Mouse (Mus musculus): ENCODE data around the gene Rfc1.

Gene Rfc1

DNA sequence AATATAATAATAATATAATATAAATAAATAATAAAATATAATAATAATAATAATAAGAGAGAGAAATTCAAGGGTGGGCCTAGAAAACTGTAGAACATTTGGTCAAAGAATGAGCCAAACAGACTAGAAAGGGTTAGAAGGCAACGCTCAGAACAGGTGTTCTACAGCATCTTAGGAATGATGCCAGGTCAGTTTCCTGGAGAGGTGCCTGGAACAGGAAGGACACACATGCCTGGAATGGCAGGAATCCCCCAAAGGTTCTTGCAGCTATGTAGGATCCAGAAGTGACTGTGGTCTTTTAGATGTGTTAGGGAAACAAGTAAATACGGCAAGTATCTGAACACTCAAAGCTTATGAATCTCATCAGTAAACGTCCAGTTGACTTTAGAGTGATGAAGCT lies 11.2 kb downstream of the Rfc1 start:
- no peak for TF ChIP-seq GATA4 (IDR thresholded peaks at IDR 0.05; ENCODE audit: insufficient replicate concordance, low read length)

DNA sequence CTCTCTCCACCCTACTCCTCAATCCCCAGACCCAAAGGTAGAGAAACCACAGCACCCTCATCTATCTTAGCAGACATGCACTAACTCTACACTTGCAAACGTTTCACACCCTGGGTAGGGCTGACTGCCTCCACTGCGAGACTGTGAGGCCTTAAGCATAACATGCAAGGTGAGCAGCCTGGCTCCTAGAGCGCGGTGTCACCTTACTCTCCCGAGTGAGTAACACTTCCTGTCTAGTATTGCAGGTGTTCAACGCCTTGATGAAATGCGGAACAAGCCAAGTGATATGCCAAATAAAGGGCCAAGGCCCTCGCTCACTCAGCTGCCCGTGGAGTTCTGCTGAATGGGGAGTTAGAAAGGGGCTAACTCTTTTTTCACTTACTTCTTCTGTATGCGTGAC lies 13.3 kb downstream of the Rfc1 start:
- no peak for TF ChIP-seq GATA4 (IDR thresholded peaks at IDR 0.05; ENCODE audit: insufficient replicate concordance, low read length)

DNA sequence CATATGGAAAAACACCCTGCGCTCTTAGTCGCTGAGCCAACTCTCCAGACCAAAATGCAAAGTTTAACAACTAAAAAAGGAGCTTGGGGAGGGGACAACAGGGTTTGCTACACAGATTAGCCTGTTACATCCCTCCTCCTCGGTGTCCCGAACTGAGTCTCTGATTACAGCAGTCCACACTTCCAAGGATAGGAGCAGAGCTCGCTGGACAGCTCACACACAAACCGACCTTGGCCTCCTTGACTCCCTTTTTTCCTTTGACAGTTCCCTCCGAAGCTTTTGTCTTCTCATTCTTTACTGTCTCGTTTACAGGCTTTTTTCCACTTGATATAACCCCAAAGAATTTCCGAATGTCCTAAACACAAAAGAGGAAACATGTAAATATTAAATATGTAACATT lies 16.3 kb downstream of the Rfc1 start:
- no peak for TF ChIP-seq GATA4 (IDR thresholded peaks at IDR 0.05; ENCODE audit: insufficient replicate concordance, low read length)

DNA sequence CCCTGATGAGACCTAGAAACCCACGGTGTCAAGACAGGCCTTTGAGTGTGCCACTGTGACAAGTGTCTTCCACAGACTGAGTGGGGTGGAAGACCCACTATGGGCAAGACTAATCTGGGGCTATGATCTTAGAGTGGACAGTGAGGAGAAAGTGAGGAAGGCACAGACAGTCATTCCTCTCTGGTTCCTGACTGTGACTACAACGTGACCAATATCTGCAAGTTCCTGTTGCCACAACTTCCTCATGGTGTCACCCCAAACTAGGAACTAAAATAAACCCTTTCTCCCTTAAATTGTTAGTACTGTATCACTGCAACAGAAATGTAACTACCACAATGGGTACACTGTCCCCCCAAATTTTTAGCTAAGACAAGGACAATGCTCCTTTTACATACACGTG lies 26.6 kb downstream of the Rfc1 start:
- no peak for TF ChIP-seq GATA4 (IDR thresholded peaks at IDR 0.05; ENCODE audit: insufficient replicate concordance, low read length)

DNA sequence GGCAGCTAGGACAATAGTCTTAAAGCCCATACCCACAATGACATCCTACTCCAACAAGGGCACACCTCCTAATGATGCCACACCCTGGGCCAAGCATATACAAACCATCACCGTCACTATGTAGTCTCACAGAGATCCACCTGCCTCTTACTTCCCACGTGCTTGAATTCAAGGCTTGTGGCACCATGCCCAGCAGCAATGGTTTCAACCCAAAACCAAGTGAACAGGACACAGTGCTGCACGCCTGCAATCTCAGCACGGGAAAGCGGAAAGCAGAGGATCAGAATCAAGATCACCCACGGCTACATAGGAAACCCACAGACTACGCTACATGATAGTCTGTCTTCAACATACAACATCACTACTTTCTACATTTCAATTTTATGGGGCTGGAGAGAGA lies 27.3 kb downstream of the Rfc1 start:
- TF ChIP-seq GATA4 (IDR thresholded peaks at IDR 0.05; ENCODE audit: insufficient replicate concordance, low read length) = no peak

DNA sequence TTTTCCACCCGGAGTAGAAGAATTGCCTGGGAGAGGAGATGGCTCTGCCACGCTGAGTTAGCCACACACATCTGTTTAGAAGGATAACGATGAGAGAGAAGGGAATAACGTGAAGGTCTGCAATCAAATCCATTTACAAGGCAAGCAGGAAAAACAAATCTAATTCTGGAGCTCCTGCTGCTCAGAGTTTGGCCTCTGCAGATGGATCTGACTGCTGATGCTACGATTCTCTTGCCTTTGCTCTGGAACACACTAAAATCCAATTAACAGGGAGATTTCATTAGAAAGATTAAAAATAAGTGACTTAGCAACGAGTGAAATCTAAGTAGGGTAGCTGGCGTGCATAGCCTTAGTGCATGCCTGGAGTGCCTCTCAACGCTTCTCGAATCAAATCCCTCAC lies 30.0 kb downstream of the Rfc1 start:
- TF ChIP-seq GATA4 (IDR thresholded peaks at IDR 0.05; ENCODE audit: insufficient replicate concordance, low read length) = no peak

DNA sequence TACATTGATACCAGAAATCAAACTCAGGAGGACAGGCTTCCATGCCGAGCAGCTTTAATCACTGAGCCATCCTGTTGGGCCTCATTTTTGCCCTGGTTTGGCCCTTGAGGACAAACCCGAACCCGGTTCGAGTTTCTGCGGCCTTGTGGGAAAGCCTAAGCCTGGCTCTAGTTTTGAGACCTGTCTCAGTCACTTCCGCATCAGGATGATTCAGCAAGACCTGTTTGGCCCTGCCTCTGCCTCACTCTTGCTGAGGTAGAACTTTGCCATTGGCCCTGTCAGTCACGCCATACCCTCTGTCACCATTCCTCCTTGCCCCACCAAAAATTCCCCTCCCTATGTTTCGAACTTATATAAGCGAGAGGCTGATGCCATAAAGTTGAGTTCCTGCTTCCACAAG lies 35.3 kb downstream of the Rfc1 start:
- TF ChIP-seq GATA4 (IDR thresholded peaks at IDR 0.05; ENCODE audit: insufficient replicate concordance, low read length) = no peak

DNA sequence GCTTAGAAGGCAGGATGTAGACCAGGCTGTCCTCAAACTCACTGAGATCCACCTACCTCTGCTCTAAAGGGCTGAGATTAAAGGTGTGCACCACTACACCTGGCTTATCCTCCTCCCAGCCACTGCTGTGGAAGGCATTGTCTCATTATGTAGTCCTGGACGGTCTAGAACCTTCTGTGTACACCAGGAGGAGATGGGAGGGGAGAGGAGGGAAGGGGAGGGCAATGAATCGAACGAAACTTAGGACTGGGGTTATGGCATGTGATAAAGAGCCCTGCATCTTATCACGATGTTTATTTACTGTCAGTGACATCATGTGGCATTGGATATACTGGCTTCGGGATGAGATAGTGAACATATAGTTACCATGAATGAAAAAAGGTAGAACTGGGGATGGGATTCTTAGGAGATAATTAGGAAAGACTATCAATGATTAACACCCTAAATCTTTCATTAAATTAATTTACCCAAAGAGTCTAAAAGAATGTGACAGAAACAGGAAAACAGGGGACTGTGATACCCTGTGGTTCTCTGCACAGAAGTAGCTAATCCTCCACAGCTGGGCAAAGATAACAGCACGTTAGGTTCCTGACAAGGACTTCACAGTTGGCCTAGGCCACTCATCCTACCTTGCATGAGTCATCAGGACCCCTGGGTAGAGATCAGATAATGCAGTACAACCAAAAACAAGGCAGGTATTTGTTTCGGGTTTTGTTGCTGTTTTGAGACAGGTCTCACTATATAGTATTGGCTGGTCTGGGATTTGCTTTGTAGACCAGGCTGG lies 37.1 kb downstream of the Rfc1 start:
- TF ChIP-seq GATA4 (IDR thresholded peaks at IDR 0.05; ENCODE audit: insufficient replicate concordance, low read length) = no peak

DNA sequence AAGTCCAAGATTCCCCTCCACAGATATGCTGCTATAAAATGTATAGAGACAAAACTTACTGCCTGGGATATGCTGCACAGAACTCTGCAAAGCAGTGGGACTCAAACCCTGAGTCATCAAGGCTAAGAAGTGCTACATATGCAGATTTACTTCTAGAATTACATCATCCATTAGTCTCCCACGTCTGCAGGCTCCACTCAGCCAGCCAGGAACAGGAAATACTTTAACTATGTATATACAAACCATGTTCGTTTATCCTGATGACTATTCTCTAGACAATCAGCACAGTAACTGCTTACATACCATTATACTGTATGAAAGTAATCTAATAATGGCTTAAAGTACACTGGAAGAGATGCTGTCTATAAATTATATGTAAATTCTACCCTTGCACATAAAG lies 41.2 kb downstream of the Rfc1 start:
- TF ChIP-seq GATA4 (IDR thresholded peaks at IDR 0.05; ENCODE audit: insufficient replicate concordance, low read length) = no peak

DNA sequence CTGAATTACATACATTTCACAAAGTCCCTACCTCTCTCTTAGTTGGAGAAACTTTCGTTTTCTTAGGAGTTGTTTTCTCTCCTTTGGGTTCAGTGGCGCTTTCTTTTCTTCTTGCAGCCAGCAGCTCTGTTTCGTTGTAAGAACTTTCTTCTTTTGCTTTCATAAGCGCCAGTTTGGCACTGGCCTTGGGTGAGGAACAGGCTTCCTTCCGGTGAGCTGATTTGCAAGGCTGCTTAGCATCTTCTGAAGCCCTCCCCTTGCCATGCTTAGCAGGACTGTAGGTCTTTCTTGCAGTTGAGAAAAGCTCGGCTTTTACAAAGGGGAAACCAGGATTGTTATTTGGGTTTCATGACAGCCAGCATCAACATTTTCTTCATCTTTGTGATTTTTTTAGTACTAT lies 41.8 kb downstream of the Rfc1 start:
- TF ChIP-seq GATA4 (IDR thresholded peaks at IDR 0.05; ENCODE audit: insufficient replicate concordance, low read length) = no peak

DNA sequence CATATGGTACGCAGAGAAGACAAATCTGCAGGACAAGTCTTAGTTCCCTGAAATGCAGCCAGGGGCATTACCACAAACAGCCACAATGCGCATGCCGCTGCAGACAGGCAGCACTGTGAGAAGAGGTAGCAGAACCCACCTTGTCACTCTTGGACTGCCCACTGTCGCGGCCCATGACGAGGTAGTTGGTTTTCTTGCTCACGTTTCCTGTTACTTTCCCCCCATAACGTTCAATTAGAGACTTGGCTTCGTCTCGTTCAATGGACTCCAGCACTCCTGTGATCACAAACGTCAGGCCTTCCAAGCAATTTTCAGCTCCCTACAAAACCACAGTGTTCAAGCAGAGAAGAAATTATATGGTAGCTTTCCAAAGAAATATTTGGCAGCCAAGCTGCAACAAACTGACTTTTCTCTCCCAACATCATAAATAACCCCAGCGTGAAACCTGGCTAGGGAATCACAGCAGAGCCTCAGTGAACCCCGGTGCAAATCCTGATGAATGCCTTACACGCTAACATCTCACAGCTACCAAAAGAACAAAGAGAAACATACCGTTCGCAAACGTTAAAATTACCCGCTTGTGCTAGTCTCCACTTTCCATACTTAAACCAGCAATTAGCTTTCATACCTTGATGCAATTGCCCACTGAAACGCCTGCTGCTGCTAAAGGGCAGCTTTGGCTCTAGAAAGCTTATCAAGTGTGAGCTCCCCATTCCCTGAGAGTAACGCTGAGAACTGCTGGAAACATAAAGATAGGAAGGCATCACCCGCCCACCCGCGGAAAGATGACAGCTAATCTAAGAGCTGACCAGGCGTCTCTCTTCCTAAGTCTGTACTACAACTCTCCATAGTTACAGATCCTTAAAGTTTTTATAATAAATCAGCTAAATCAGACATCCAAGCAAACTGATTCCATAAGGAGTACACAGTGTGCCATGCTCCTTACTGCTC lies 47.4 kb downstream of the Rfc1 start:
- TF ChIP-seq GATA4 (IDR thresholded peaks at IDR 0.05; ENCODE audit: insufficient replicate concordance, low read length) = no peak

DNA sequence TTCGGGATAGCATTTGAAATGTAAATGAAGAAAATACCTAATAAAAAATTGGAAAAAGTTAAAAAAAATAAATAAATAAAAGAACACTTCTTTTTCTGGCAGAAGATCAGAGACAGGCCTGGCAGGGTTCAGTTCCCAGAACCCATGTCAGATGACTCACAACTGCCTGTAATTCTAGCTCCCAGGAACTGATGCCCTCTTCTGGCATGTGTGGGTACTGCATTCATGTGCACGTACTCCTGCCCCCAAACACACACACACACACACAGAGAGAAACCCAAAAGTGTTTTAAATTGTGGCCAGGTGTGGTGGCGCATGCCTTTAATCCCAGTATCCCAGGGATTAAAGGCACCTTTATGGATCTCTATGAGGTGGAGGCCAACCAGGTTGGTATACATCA lies 51.3 kb downstream of the Rfc1 start:
- TF ChIP-seq GATA4 (IDR thresholded peaks at IDR 0.05; ENCODE audit: insufficient replicate concordance, low read length) = no peak

DNA sequence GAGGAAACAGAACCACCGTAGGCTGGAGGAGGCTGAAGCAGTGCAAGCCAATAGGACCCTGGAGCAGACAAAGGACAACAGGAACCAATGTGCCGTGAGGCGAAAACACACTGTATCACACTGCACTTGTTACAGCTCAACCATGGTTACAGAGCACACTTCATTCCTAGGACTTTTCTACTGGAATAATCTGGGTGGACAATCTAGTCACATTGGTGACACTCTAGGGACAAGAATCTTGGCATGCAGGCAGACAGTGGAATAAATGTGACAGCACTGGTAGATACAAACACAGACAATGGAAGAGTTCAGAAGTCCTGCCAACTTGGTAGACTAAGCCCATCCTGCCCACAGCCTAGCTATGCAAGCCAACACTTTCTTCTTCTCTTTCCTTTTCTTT lies 54.3 kb downstream of the Rfc1 start:
- no peak for TF ChIP-seq GATA4 (IDR thresholded peaks at IDR 0.05; ENCODE audit: insufficient replicate concordance, low read length)

DNA sequence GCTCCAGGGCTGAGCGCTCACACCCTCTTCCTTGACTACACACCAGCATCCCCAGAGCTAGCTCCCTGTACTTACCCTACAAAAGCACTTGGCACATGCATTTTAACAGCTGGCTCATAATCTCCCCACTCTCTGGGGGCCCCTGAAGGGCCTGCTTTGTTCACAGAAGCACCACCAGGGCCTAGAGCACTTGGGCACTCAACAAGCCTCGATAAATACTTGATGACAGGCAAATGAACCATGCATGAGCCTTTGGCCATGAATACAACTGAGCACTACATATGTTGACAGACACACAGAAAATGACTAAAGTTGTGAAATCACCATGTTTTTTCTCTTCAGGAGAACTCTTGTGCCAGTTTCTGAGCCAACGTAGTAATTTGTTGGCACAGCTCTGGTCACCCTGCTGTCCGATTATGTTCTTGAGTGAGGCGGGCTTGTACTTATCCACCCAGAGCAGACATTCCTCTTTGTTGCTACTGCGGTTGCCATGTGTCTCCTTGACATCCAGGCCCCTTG lies 56.3 kb downstream of the Rfc1 start:
- TF ChIP-seq GATA4 (IDR thresholded peaks at IDR 0.05; ENCODE audit: insufficient replicate concordance, low read length) = no peak

DNA sequence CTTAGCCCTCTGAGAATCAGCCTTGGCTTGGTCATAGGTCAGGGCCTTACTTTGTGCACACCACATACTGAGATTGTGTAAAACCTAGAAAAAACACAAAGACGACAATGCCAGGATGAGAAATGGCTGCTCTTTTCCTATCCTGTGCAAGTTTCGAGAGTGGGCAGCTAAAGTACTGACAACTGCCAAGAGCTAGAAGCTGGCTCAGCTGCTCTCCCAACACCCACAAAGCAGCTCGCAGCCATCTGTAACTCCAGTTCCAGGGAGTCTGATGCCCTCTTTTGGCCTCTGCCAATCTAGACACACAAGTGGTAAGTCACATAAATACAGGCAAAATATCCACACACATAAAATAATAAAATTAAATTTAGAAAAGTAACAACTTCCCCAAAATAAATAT lies 61.5 kb downstream of the Rfc1 start:
- TF ChIP-seq GATA4 (IDR thresholded peaks at IDR 0.05; ENCODE audit: insufficient replicate concordance, low read length) = no peak

DNA sequence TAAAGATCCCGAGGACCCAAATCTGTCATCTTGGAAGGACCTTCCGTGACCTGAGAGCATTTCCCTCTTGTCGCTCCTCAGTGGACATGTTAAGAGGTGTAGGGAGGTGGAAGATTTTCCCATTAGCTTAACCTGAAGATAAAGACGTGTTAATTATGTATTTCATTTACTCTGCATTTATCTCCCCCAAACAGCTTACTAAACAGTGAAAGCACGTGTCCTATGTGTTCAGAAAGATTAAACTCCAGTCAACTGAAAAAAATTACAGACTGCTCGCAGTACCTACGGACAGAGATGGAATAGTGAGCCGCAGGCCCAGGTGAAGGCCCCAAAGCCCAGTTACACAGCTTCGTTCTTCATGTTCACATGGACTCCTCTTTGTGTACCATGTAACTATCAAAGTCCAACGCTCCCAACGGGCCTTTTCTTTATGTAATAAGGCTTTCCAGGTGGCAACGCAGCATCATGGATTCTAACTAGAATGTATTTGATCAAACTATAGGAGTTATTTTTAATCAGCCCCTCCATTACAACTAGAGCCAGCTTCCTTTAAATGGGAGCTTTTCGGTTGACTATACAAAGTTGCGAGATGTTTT lies 77.5 kb downstream of the Rfc1 start:
- no peak for TF ChIP-seq GATA4 (IDR thresholded peaks at IDR 0.05; ENCODE audit: insufficient replicate concordance, low read length)
